Mouse (Mus musculus) ovary, postnatal 14 days (tissue): ENCODE measurements around the gene Poldip2.
"Not testable (repeated sequence)": the region's sequence is repeated elsewhere in the genome, so short reads cannot be mapped to it uniquely, and the experiment has no call there.

Experiments used
- DNase-seq: peaks from one replicate; pipeline ENCODE4 v3.0.0; 2022; ENCODE audit warnings: low spot score

Poldip2 gene

GRCm38 (mm10) chr11:78501529-78501928 lies 10.5 kb upstream of the Poldip2 start:
- DNase-seq: no peak

DNA sequence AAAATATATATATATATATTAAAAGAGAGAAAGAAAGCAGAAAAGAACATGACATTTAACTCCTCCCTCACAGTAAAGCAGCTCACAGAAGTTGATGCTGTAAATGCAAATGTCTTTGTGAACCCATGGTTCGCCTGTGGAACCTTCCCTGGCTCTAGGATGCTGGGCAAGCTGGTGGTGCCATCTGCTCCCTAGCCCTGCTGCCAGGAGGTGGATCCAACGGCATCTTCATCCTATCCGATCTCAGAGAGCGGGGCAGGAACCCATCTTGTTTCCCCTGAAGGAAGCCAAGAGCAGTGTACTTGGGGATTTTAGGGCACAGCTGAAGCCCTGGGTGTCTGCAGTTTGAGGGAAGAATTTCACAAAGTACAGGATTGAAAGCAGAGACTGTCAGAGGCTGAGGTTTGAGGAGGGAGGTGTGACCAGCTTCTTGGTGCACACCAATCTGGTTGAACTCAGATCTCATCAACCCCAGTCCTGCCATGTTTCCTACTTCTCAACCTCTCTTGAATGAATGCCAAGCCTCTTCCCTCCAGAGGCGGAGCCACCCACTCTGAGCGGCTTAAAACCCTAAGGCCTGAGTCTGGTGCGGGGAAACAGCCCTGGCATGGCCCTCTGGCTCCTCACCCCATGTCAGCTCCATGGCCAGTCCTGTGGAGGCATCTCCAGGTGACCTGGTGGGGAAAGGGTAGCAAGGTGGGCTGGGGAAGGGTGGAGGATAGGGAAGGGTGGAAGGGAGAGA lies 8.9 kb upstream of the Poldip2 start, which contains the start of gene Sebox:
TSS of gene Sebox (plus strand) at position 539 of the 742 bp plus-strand sequence.
- DNase-seq: no peak

- DNase-seq: no peak
Observed at GRCm38 (mm10) chr11:78505430-78505829, 6.6 kb upstream of the Poldip2 start.

DNA sequence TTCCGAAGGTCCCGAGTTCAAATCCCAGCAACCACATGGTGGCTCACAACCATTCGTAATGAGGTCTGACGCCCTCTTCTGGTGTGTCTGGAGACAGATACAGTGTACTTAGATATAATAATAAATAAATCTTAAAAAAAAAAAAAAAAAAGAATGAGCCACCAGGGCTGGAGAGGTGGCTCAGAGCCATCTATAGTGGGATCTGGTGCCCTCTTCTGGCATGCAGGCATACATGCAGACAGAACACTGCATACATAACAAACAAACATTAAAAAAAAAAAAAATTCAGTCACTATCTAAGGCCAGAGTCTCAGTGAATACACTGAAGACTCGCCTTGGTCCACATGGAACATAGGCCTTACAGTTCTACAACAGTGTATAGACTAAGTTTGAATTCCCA lies 2.8 kb upstream of the Poldip2 start:
- no peak for DNase-seq

DNA sequence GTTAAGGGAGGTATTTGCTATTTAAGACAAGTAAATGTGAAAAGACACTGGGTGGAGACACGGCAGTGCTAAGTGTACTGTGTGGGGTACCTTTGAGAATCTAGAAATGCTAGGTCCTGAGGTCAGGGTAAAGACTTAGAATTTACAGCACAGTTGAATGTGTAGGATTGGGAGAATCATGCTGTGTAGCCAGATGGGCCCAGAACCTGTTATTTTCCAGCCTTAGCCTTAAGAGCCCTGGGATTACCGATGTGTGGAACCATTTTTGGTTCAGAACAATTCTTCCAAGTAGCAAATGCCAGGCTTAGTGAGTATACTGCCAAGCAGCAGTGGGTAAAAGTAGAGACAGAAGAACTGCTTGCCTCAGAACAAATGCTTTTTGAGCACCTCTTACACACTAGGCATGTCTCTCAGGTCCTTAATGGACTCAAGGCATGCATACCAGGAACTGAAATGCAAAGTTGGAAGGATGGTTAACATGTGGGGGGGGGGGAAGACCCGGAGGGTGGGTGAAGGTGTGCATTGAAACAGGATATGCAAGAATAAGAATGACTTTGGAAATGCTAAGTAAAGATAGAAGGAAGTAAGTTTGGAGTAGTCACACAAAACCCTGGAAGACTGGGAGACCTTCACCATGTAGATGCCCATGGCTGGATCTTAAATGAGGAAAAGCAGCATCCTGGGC lies 1.3 kb downstream of the Poldip2 start:
- DNase-seq: no peak

- no peak for DNase-seq
Observed at GRCm38 (mm10) chr11:78515549-78516325, 3.7 kb downstream of the Poldip2 start.

GRCm38 (mm10) chr11:78518931-78519330 lies 6.9 kb downstream of the Poldip2 start:
- no peak for DNase-seq

- no peak for DNase-seq
Observed at GRCm38 (mm10) chr11:78521880-78522279, 9.9 kb downstream of the Poldip2 start.

DNA sequence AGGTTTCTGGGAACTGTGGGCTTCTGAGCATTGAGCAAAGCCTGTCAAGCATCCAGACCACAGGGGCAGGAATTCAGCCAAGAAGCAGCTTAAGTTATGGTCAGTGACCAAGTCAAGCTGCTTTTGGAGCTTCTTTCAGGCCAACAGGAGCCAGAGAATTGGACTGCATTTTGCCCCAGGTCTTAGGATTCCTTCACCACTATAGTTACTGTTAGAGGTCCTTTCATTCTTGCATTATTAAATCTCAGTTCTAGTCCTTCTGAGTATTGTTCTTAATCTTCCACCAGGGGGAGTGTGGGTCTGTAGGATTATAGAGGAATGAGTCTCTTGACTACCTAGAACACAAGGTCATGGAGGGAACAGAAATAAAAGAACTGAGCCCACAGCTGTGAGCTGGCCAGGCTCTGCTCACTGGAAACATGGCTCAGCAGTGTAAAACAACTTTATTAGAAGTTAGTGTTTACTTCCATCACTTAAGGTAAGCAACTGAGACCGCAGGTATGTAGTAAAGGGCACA lies 10.5 kb downstream of the Poldip2 start:
- DNase-seq: no peak

- DNase-seq: no peak
Observed at GRCm38 (mm10) chr11:78523241-78523955, 11.4 kb downstream of the Poldip2 start.

- no peak for DNase-seq
Observed at GRCm38 (mm10) chr11:78524838-78525237, 12.8 kb downstream of the Poldip2 start.

- DNase-seq: no peak
Observed at GRCm38 (mm10) chr11:78528714-78529113, 16.7 kb downstream of the Poldip2 start.

DNA sequence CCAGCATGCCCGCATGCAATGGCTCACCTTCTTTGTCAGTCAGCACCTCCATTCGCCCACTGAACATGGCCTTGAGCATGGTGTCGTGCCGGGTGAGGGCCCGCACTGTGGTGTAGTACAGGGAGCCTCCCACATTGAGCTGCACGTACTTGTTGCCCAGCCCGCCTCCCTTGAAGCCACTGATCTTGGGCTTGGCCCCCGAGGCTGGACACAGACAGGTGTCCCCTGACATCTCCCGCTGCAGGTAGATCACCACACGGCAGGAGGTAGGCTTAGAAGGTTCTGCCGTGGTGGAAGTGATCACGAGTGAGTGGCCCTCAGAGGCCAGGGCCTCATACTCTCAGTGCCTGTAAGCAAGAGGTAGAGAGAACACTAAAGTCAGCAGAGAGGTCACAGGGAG lies 18.0 kb downstream of the Poldip2 start:
- DNase-seq: no peak

DNA sequence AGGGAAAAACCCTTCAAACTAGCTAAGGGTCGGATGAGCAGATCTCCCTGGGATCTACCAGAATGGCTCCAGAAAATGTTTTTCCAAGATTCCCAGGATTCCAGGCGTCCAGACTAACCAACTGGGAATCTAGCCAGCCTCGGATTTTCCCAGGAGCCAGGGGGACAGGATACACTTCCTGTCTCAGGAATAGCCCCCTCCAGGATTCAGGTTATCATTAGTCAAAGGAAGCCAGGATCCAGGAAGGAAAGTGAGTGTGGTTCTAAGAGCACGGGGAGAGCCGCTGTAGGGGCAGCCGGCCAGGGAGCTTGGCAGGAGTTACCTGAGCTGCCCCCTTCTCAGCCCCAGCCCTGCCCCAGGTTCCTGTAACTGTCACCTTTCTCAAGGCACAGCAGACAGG lies 19.1 kb downstream of the Poldip2 start:
- no peak for DNase-seq

- not testable (repeated sequence) for DNase-seq
Observed at GRCm38 (mm10) chr11:78531515-78531914, 19.5 kb downstream of the Poldip2 start.

DNA sequence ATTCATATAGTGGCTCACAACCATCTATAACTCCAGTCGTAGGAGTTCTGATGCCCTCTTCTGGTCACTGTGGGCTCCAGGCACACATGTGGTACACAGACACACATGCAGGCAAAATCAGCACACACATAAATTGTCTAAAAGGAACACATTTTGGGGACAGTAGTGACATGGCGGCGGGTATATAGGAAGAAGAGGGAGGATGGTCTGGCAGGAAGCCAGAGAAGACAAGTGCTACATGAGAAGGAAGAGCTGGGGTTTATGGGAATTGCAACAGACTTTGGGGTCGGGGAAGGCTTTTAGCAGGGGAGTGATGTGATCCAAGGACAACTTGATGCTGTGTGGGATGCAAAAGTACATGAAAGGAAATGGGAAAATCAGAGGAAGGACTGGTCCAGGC lies 22.5 kb downstream of the Poldip2 start:
- no peak for DNase-seq

DNA sequence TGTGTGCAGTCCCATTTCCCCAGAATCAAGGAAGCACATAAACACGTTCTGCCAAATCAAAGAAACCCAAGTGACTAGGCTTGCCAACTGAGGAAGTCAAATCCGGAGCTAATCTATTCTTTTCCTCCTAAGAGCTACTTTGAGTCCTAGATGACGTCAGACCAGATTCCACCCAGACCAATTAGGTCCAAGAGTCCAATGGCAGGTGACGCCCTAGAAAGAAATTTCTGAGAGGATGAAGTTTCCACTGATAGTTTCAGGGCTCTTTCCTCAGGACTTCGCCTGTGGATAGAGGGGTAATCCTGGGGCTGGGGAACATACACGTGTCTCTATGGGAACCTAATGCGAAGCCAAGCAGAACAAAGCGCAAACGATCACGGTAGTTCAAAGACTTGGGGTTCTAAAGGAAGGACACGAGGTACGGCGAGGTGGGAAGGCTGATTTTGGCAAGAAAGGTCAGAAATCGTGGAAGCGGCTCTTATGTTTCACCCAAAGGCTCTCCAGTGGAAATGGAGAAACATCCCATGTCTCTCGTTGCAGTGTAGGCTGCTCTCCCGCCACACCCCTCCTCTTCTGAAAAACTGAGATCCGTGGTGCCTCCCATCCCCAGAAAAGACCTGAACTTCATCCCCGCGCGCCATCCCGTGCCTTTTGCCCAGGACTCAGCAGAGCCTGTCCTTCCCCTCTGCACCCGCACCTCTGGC lies 23.5 kb downstream of the Poldip2 start:
- no peak for DNase-seq

DNA sequence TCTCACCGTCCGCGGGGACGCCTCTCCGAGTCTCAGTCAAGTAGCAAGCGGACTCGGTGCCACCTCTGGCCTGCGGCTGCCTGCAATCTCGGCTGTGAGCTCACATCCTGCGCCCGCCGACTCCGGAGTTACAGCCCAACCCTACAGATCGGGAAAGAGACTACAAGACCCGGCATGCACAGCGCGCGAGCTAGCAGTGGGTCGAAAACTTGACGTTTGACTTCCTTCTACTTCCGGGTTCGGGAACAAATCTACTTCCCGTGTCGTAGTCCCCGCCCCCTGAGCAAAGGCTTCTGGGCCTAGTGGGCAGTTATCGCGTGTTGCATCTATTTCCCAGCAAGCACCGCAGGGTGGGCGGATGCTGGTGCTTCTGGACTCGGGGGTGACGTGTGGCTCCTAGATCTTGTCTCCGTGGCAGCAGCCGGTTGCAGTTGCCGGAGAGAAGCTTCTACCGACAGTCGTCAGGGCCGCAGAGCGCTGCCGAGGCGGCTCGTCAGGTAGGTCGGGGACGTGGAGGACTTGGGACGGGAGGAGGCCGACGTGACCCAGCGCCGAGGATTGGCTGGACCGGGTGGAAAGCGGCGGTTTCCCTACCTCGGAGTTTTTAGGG lies 24.2 kb downstream of the Poldip2 start, which contains the start of the genes Tnfaip1 and Ift20:
TSS of gene Tnfaip1 (minus strand) at position 253 of the 610 bp plus-strand sequence.
TSS of gene Ift20 (plus strand) at position 282 of the 610 bp plus-strand sequence.
- DNase-seq: peak; percentile 90

- DNase-seq: no peak
Observed at GRCm38 (mm10) chr11:78536690-78537084, 24.7 kb downstream of the Poldip2 start.

DNA sequence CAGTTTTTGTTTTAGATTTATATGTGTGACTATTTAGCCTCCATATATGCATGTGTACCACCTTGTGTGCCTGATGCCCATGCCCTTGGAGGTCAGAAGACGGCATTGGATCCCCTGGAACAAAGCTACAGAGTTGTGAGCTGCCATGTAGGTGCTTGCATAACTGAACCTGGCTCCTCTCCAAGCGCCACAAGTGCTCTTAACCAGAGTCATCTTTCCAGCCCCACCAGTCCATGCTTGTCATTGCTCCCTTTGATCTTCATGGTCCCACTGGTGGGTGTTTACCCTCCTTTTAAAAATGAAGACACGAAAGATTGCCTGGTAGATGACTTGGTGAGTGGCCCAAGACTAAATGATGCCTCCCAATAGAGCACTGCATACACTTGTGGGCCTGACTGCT lies 28.4 kb downstream of the Poldip2 start:
- DNase-seq: no peak
